Mouse (Mus musculus) right cerebral cortex, postnatal 36 days (tissue): ENCODE results near the gene Riox2.

ENCODE experiments used
- DNase-seq, 2 experiments: peaks; one replicate each; pipeline ENCODE4 v3.0.0; 2022; ENCODE audit warnings: low spot score in 2 of 2, mixed read lengths in 1 of 2

The Riox2 gene

GRCm38 (mm10) chr16:59517447-59518219 lies 46.1 kb downstream of the Riox2 start:
- DNase-seq: no peak

- DNase-seq: no peak
Measured at GRCm38 (mm10) chr16:59521752-59522423, 50.3 kb downstream of the Riox2 start.

- no peak for DNase-seq
Measured at GRCm38 (mm10) chr16:59526939-59527338, 55.4 kb downstream of the Riox2 start.

- no peak for DNase-seq
Measured at GRCm38 (mm10) chr16:59529570-59529969, 58.0 kb downstream of the Riox2 start.

- no peak for DNase-seq
Measured at GRCm38 (mm10) chr16:59531243-59531642, 59.7 kb downstream of the Riox2 start.

GRCm38 (mm10) chr16:59532561-59532960 lies 61.0 kb downstream of the Riox2 start:
- no peak for DNase-seq

GRCm38 (mm10) chr16:59534349-59534748 lies 62.8 kb downstream of the Riox2 start:
- no peak for DNase-seq

- no peak for DNase-seq
Measured at GRCm38 (mm10) chr16:59535673-59536072, 64.1 kb downstream of the Riox2 start.

GRCm38 (mm10) chr16:59540944-59541343 lies 69.4 kb downstream of the Riox2 start:
- no peak for DNase-seq

GRCm38 (mm10) chr16:59541382-59541781 lies 69.8 kb downstream of the Riox2 start:
- DNase-seq: no peak
